Mouse (Mus musculus) embryonic facial prominence, embryonic 12.5 days (tissue): Measurements from ENCODE around the gene Tmbim6. TPM values are rescaled to one million over a fixed set of nuclear protein-coding genes. Genes with fewer than 3 reads are reported as not detected.

Source experiments
- ATAC-seq: fragments of 200-750 bp; cut with Nextera tagmentation; 2 replicates; pipeline ENCODE4 v1.8.0; 2017; ENCODE audit not compliant: insufficient number of reproducible peaks, insufficient read depth, low FRiP score, low TSS enrichment
- H3K27ac ChIP-seq: fragments of 300-500 bp; sonication (generic); 2 replicates; pipeline ENCODE4 v1.5.1; 2016; ENCODE audit warnings: mild to moderate bottlenecking
- H3K27me3 ChIP-seq: fragments of 300-500 bp; sonication (generic); 2 replicates; pipeline ENCODE4 v1.6.1; 2016; ENCODE audit warnings: mild to moderate bottlenecking, moderate library complexity
- H3K36me3 ChIP-seq: fragments of 300-500 bp; sonication (generic); 2 replicates; pipeline ENCODE4 v1.6.1; 2016; ENCODE audit warnings: mild to moderate bottlenecking
- H3K4me1 ChIP-seq: fragments of 300-500 bp; sonication (generic); 2 replicates; pipeline ENCODE4 v1.6.1; 2016
- H3K4me2 ChIP-seq: fragments of 300-500 bp; sonication (generic); replicated peaks from 2 replicates; pipeline ENCODE4 v1.6.1; 2016; ENCODE audit warnings: mild to moderate bottlenecking, moderate library complexity
- H3K4me3 ChIP-seq: fragments of 300-500 bp; sonication (generic); 2 replicates; pipeline ENCODE4 v1.5.1; 2016; ENCODE audit warnings: mild to moderate bottlenecking
- H3K9ac ChIP-seq: fragments of 300-500 bp; sonication (generic); 2 replicates; pipeline ENCODE4 v1.6.1; 2016; ENCODE audit warnings: mild to moderate bottlenecking, moderate library complexity
- H3K9me3 ChIP-seq: fragments of 300-500 bp; sonication (generic); 2 replicates; pipeline ENCODE4 v1.6.1; 2016; ENCODE audit warnings: mild to moderate bottlenecking, moderate library complexity
- WGBS: fragments of 180-500 bp; shearing (Covaris S2); methylation state at CpG from one replicate; pipeline ENCODE4 v1.1.7; 2016; 5-methylcytosine and 5-hydroxymethylcytosine counted together
- polyA plus RNA-seq: library from polyadenylated mRNA; unstranded; fragments of >200 nt; fragmentation: Nextera tagmentation; extraction: Ambion mirVana; gene quantifications from 2 replicates; pipeline ENCODE4 v1.2.1, GENCODE M21; 2016

The Tmbim6 gene
- polyA plus RNA-seq, 1 experiment from 2014 or later = 268 TPM

GRCm38 (mm10) chr15:99421152-99421551, 28.5 kb downstream of the Tmbim6 start:
- peaks cover 21% of the 10 kb centered on the region for H3K4me1 ChIP-seq
- no peak for ATAC-seq
- H3K4me2 ChIP-seq = peak overlapping the region; percentile 36; the same call in 1 of the 2 replicates
- no peak overlapping the region for H3K4me3 ChIP-seq
- no peak overlapping the region for H3K9ac ChIP-seq
- H3K9me3 ChIP-seq = no peaks in the 10 kb centered on the region
- H3K27me3 ChIP-seq = no peaks in the 10 kb centered on the region
- peaks cover 38% of the 10 kb centered on the region for H3K36me3 ChIP-seq
- peak overlapping the region; percentile 86 for H3K27ac ChIP-seq
- 69% methylated on average over 9 of the region's 9 CpGs for WGBS

GRCm38 (mm10) chr15:99421676-99422075, 29.0 kb downstream of the Tmbim6 start:
- no peak for ATAC-seq
- Histone ChIP-seq H3K4me3 (no peak overlapping the region), H3K27ac (peak overlapping the region; percentile 86), H3K4me2 (no peak overlapping the region), H3K36me3 (peaks cover 42% of the 10 kb centered on the region), H3K4me1 (peaks cover 21% of the 10 kb centered on the region), H3K27me3 (no peaks in the 10 kb centered on the region), H3K9me3 (no peaks in the 10 kb centered on the region), H3K9ac (no peak overlapping the region)
- 91% methylated on average over 8 of the region's 8 CpGs for WGBS

GRCm38 (mm10) chr15:99422551-99422950, 29.9 kb downstream of the Tmbim6 start:
- WGBS = 90% methylated on average over 23 of the region's 23 CpGs
- H3K27me3 ChIP-seq = no peaks in the 10 kb centered on the region
- peaks cover 51% of the 10 kb centered on the region for H3K36me3 ChIP-seq
- no peaks in the 10 kb centered on the region for H3K9me3 ChIP-seq
- no peak for ATAC-seq
- H3K27ac ChIP-seq = 0 out of 2 replicates have a peak overlapping the region, but pooled peaks have one; percentile 11
- no peak overlapping the region for H3K4me2 ChIP-seq
- peaks cover 18% of the 10 kb centered on the region for H3K4me1 ChIP-seq
- H3K9ac ChIP-seq = no peak overlapping the region
- no peak overlapping the region for H3K4me3 ChIP-seq

- H3K27me3 ChIP-seq = no peaks in the 10 kb centered on the region
- H3K4me1 ChIP-seq = peaks cover 12% of the 10 kb centered on the region
- no peak overlapping the region for H3K4me2 ChIP-seq
- H3K4me3 ChIP-seq = no peak overlapping the region
- no peaks in the 10 kb centered on the region for H3K9me3 ChIP-seq
- no peak overlapping the region for H3K9ac ChIP-seq
- H3K36me3 ChIP-seq = peaks cover 57% of the 10 kb centered on the region
- no peak for ATAC-seq
- H3K27ac ChIP-seq = no peak overlapping the region
- 89% methylated on average over 10 of the region's 10 CpGs for WGBS
Measured at GRCm38 (mm10) chr15:99423131-99423530, 30.4 kb downstream of the Tmbim6 start.

GRCm38 (mm10) chr15:99423884-99424283, 31.2 kb downstream of the Tmbim6 start:
- Histone ChIP-seq H3K4me3 (no peak overlapping the region), H3K36me3 (peaks cover 64% of the 10 kb centered on the region), H3K9me3 (no peaks in the 10 kb centered on the region), H3K4me1 (peaks cover 11% of the 10 kb centered on the region), H3K27me3 (no peaks in the 10 kb centered on the region), H3K4me2 (no peak overlapping the region), H3K9ac (0 out of 2 replicates have a peak overlapping the region, but pooled peaks have one; percentile 12), H3K27ac (no peak overlapping the region)
- 94% methylated on average over 9 of the region's 9 CpGs for WGBS
- ATAC-seq = no peak

- Histone ChIP-seq H3K4me1 (no peaks in the 10 kb centered on the region), H3K27me3 (no peaks in the 10 kb centered on the region), H3K36me3 (peaks cover 79% of the 10 kb centered on the region), H3K27ac (no peak overlapping the region), H3K4me3 (no peak overlapping the region), H3K4me2 (no peak overlapping the region), H3K9me3 (no peaks in the 10 kb centered on the region), H3K9ac (no peak overlapping the region)
- no peak for ATAC-seq
- WGBS = 82% methylated on average over 8 of the region's 8 CpGs
Measured at GRCm38 (mm10) chr15:99430394-99430793, 37.7 kb downstream of the Tmbim6 start.

GRCm38 (mm10) chr15:99431063-99431462, 38.4 kb downstream of the Tmbim6 start:
- H3K4me1 ChIP-seq = no peaks in the 10 kb centered on the region
- ATAC-seq = no peak
- no peak overlapping the region for H3K4me3 ChIP-seq
- peaks cover 73% of the 10 kb centered on the region for H3K36me3 ChIP-seq
- 89% methylated on average over 10 of the region's 10 CpGs for WGBS
- H3K9me3 ChIP-seq = no peaks in the 10 kb centered on the region
- H3K27me3 ChIP-seq = no peaks in the 10 kb centered on the region
- no peak overlapping the region for H3K4me2 ChIP-seq
- H3K9ac ChIP-seq = no peak overlapping the region
- H3K27ac ChIP-seq = no peak overlapping the region

- peaks cover 72% of the 10 kb centered on the region for H3K36me3 ChIP-seq
- no peak overlapping the region for H3K4me2 ChIP-seq
- WGBS = 75% methylated on average over 7 of the region's 7 CpGs
- no peak overlapping the region for H3K9ac ChIP-seq
- peaks cover 3% of the 10 kb centered on the region for H3K4me1 ChIP-seq
- no peak for ATAC-seq
- H3K4me3 ChIP-seq = no peak overlapping the region
- H3K9me3 ChIP-seq = no peaks in the 10 kb centered on the region
- H3K27me3 ChIP-seq = no peaks in the 10 kb centered on the region
- no peak overlapping the region for H3K27ac ChIP-seq
Measured at GRCm38 (mm10) chr15:99431504-99431903, 38.8 kb downstream of the Tmbim6 start.

GRCm38 (mm10) chr15:99431967-99432366, 39.3 kb downstream of the Tmbim6 start:
- H3K4me2 ChIP-seq = no peak overlapping the region
- H3K27ac ChIP-seq = 0 out of 2 replicates have a peak overlapping the region, but pooled peaks have one; percentile 26
- peaks cover 70% of the 10 kb centered on the region for H3K36me3 ChIP-seq
- no peak overlapping the region for H3K4me3 ChIP-seq
- no peaks in the 10 kb centered on the region for H3K9me3 ChIP-seq
- ATAC-seq = no peak
- 0 out of 2 replicates have a peak overlapping the region, but pooled peaks have one; percentile 2 for H3K9ac ChIP-seq
- H3K27me3 ChIP-seq = no peaks in the 10 kb centered on the region
- peaks cover 8% of the 10 kb centered on the region for H3K4me1 ChIP-seq
- 76% methylated on average over 8 of the region's 8 CpGs for WGBS

GRCm38 (mm10) chr15:99433081-99433718, 40.5 kb downstream of the Tmbim6 start:
- WGBS = 91% methylated on average over 16 of the region's 16 CpGs

GRCm38 (mm10) chr15:99433913-99434312, 41.2 kb downstream of the Tmbim6 start:
- WGBS = 87% methylated on average over 12 of the region's 12 CpGs
- no peak overlapping the region for H3K27ac ChIP-seq
- H3K4me3 ChIP-seq = no peak overlapping the region
- H3K36me3 ChIP-seq = peaks cover 62% of the 10 kb centered on the region
- peaks cover 15% of the 10 kb centered on the region for H3K4me1 ChIP-seq
- no peak for ATAC-seq
- no peak overlapping the region for H3K9ac ChIP-seq
- no peaks in the 10 kb centered on the region for H3K9me3 ChIP-seq
- no peaks in the 10 kb centered on the region for H3K27me3 ChIP-seq
- no peak overlapping the region for H3K4me2 ChIP-seq

More at GRCm38 (mm10) chr15:99433081-99433718, 40.5 kb downstream of the Tmbim6 start:
- Histone ChIP-seq H3K9me3 (no peaks in the 10 kb centered on the region), H3K4me3 (no peak overlapping the region), H3K4me2 (no peak overlapping the region), H3K27ac (no peak overlapping the region), H3K27me3 (no peaks in the 10 kb centered on the region), H3K4me1 (peaks cover 9% of the 10 kb centered on the region), H3K36me3 (peaks cover 64% of the 10 kb centered on the region), H3K9ac (no peak overlapping the region)
- no peak for ATAC-seq

- no peak overlapping the region for H3K4me3 ChIP-seq
- no peaks in the 10 kb centered on the region for H3K9me3 ChIP-seq
- H3K36me3 ChIP-seq = peaks cover 21% of the 10 kb centered on the region; the same call in 1 of the 2 replicates
- H3K4me2 ChIP-seq = no peak overlapping the region
- no peak overlapping the region for H3K9ac ChIP-seq
- H3K27ac ChIP-seq = no peak overlapping the region
- peaks cover 43% of the 10 kb centered on the region for H3K4me1 ChIP-seq
- no peaks in the 10 kb centered on the region for H3K27me3 ChIP-seq
- whole genome bisulfite sequencing = 71% methylated on average over 8 of the region's 8 CpGs
- ATAC-seq = no peak
Measured at GRCm38 (mm10) chr15:99438966-99439698, 46.5 kb downstream of the Tmbim6 start.
